Mouse (Mus musculus) brain, embryonic 14.5 days (tissue): Measurements from ENCODE around the gene Ccdc93.

Source experiments
- CTCF ChIP-seq: fragments of 200-500 bp; IDR thresholded peaks from 2 replicates; pipeline ENCODE4 v1.5.1; 2012; ENCODE audit warnings: inconsistent platforms, mild to moderate bottlenecking, moderate library complexity, borderline replicate concordance; ENCODE audit not compliant: insufficient read depth, insufficient read length; ENCODE audit errors: extremely low read depth
- POLR2A ChIP-seq: fragments of 200-500 bp; IDR thresholded peaks from 2 replicates; pipeline ENCODE4 v1.6.1; 2012; ENCODE audit warnings: mild to moderate bottlenecking, inconsistent platforms, borderline replicate concordance; ENCODE audit not compliant: poor library complexity, insufficient read depth, insufficient read length, severe bottlenecking; ENCODE audit errors: extremely low read depth

DNA sequence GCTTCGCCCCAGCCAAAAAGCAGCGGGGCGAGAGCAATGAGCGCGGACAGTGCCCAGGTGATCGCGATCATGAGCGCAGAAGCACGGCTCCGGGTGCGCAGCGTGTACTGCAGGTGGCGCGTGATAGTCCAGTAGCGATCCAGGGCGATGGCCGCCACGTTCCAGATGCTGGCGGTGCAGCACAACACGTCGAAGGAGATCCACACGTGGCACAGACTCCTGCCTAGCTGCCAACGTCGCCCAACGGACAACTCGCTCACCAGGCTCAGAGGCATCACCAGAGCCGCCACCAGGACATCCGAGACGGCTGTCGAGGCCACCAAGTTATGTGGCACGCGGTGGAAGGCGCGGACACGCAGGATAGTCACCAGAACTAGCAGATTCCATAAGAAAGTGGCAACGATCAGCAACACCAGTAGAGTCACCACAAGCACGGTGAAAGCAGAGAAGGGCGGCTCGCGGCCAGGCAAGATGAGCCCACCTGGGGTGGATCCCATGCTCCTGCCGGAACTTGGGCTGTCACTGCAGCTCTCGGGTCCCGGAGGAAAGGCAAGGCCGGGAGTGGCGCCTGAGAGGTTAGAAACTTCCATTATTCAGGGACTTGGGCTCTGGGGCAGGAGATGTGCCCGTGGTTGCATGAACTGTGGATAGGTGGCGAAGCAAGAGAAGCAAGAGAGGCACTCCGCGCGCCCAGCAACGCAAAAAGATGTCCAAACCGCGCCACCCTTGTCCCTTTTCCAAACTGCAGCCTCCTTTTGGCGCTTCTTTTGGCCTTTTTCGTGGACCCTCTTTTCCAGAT, 97.0 kb downstream of the Ccdc93 start:
- TF ChIP-seq CTCF (no peak), POLR2A (no peak)
